Mouse (Mus musculus): ENCODE measurements around the gene Glrx. TPM values are rescaled to one million over a fixed set of nuclear protein-coding genes. Genes with fewer than 3 reads are reported as not detected.
"Not testable (repeated sequence)": the region's sequence is repeated elsewhere in the genome, so short reads cannot be mapped to it uniquely, and the experiment has no call there.

Glrx gene
- total and polyA plus RNA-seq, 3 experiments = 9.2 to 20.2 TPM; not detected in 1

GRCm38 (mm10) chr13:75819898-75820297 lies 19.8 kb upstream of the Glrx start:
- H3K4me3 ChIP-seq (ENCODE audit: control insufficient read depth in 1 of 2, insufficient read depth in 1 of 2, low read depth in 2 of 2, low read length in 2 of 2) = no peak overlapping the region
- no peak overlapping the region for H3K27ac ChIP-seq (ENCODE audit: control insufficient read depth, low read depth, low read length)
- peaks cover 3 to 10% of the 10 kb centered on the region in 2 experiments; a peak in 3 of 4 replicates for H3K4me1 ChIP-seq (ENCODE audit: control insufficient read depth in 1 of 2, insufficient read depth in 2 of 2, low read length in 2 of 2)
- no peaks in the 10 kb centered on the region for H3K27me3 ChIP-seq (ENCODE audit: control insufficient read depth in 1 of 2, insufficient read depth in 2 of 2, low read length in 2 of 2)
- peaks cover 0 to 10% of the 10 kb centered on the region in 2 experiments; a peak in 2 of 4 replicates for H3K36me3 ChIP-seq (ENCODE audit: control insufficient read depth in 1 of 2, insufficient read depth in 2 of 2, low read length in 2 of 2)
- no peak for TF ChIP-seq JUND (IDR thresholded peaks at IDR 0.05; ENCODE audit: low read depth, low read length)
- 0 out of 4 replicates have a peak, but pooled peaks of 1 of the 2 experiments have one; percentile 14 for TF ChIP-seq EP300 (IDR thresholded peaks at IDR 0.05; ENCODE audit: low read depth in 1 of 2, low read length in 2 of 2)
- H3K9ac ChIP-seq (ENCODE audit: control insufficient read depth, low read depth, low read length, poor library complexity, severe bottlenecking) = no peak overlapping the region
- peak; percentile 31 for DNase-seq (ENCODE audit: low read depth, low spot score)
- H3K79me2 ChIP-seq (ENCODE audit: control insufficient read depth, insufficient read depth, low read length, poor library complexity) = no peaks in the 10 kb centered on the region
- no peaks in the 10 kb centered on the region for H3K9me3 ChIP-seq (replicated peaks; ENCODE audit: insufficient read depth, low read length)

GRCm38 (mm10) chr13:75822366-75822765 lies 17.3 kb upstream of the Glrx start:
- not testable (repeated sequence) for H3K79me2 ChIP-seq (ENCODE audit: control insufficient read depth, insufficient read depth, low read length, poor library complexity); H3K36me3 ChIP-seq (ENCODE audit: control insufficient read depth in 1 of 2, insufficient read depth in 2 of 2, low read length in 2 of 2); H3K9me3 ChIP-seq (replicated peaks; ENCODE audit: insufficient read depth, low read length); H3K4me1 ChIP-seq (ENCODE audit: control insufficient read depth in 1 of 2, insufficient read depth in 2 of 2, low read length in 2 of 2); H3K27ac ChIP-seq (ENCODE audit: control insufficient read depth, low read depth, low read length); H3K9ac ChIP-seq (ENCODE audit: control insufficient read depth, low read depth, low read length, poor library complexity, severe bottlenecking); H3K27me3 ChIP-seq (ENCODE audit: control insufficient read depth in 1 of 2, insufficient read depth in 2 of 2, low read length in 2 of 2); H3K4me3 ChIP-seq (ENCODE audit: control insufficient read depth in 1 of 2, insufficient read depth in 1 of 2, low read depth in 2 of 2, low read length in 2 of 2)
- peak; percentile 21 for DNase-seq (ENCODE audit: low read depth, low spot score)

- H3K27me3 ChIP-seq (ENCODE audit: control insufficient read depth in 1 of 2, insufficient read depth in 2 of 2, low read length in 2 of 2) = no peaks in the 10 kb centered on the region
- no peak overlapping the region for H3K27ac ChIP-seq (ENCODE audit: control insufficient read depth, low read depth, low read length)
- TF ChIP-seq EP300 (IDR thresholded peaks at IDR 0.05; ENCODE audit: low read depth in 1 of 2, low read length in 2 of 2) (no peak), POLR2AphosphoS2 (IDR thresholded peaks at IDR 0.05; ENCODE audit: low read length) (no peak), CHD2 (IDR thresholded peaks at IDR 0.05; ENCODE audit: low read length) (no peak), ZNF384 (IDR thresholded peaks at IDR 0.05; ENCODE audit: low read depth, low read length) (no peak), MXI1 (IDR thresholded peaks at IDR 0.05; ENCODE audit: low read depth, low read length) (no peak), NRF1 (IDR thresholded peaks at IDR 0.05; ENCODE audit: insufficient read depth, low read depth, low read length, poor library complexity, severe bottlenecking) (no peak), ZKSCAN1 (IDR thresholded peaks at IDR 0.05; ENCODE audit: low read depth, low read length) (no peak), USF1 (IDR thresholded peaks at IDR 0.05; ENCODE audit: low read depth, low read length) (no peak), MAX (IDR thresholded peaks at IDR 0.05; ENCODE audit: low read length) (no peak), KAT2A (conservative IDR thresholded peaks at IDR 0.05; ENCODE audit: low read depth, low read length) (no peak), UBTF (IDR thresholded peaks at IDR 0.05; ENCODE audit: borderline replicate concordance, insufficient read depth, low read depth, low read length) (no peak), MYC (IDR thresholded peaks at IDR 0.05; ENCODE audit: low read depth, low read length) (no peak), USF2 (IDR thresholded peaks at IDR 0.05; ENCODE audit: borderline replicate concordance in 1 of 2, insufficient read depth in 1 of 2, low read depth in 1 of 2, low read length in 2 of 2) (no peak), MYB (IDR thresholded peaks at IDR 0.05; ENCODE audit: low read depth, low read length) (no peak), GABPA (IDR thresholded peaks at IDR 0.05; ENCODE audit: low read depth, low read length) (no peak), ZC3H11A (IDR thresholded peaks at IDR 0.05; ENCODE audit: low read depth, low read length) (no peak), ELF1 (IDR thresholded peaks at IDR 0.05; ENCODE audit: low read depth, low read length) (no peak), RCOR1 (IDR thresholded peaks at IDR 0.05; ENCODE audit: low read depth, low read length) (no peak), ZMIZ1 (IDR thresholded peaks at IDR 0.05; ENCODE audit: low read depth, low read length) (no peak)
- no peaks in the 10 kb centered on the region; a peak in 1 of 4 replicates for H3K36me3 ChIP-seq (ENCODE audit: control insufficient read depth in 1 of 2, insufficient read depth in 2 of 2, low read length in 2 of 2)
- H3K4me3 ChIP-seq (ENCODE audit: control insufficient read depth in 1 of 2, insufficient read depth in 1 of 2, low read depth in 2 of 2, low read length in 2 of 2) = no peak overlapping the region
- DNase-seq (ENCODE audit: low read depth, low spot score) = peak; percentile 71
- peaks cover 0 to 5% of the 10 kb centered on the region in 2 experiments; a peak in 3 of 4 replicates for H3K4me1 ChIP-seq (ENCODE audit: control insufficient read depth in 1 of 2, insufficient read depth in 2 of 2, low read length in 2 of 2)
- H3K79me2 ChIP-seq (ENCODE audit: control insufficient read depth, insufficient read depth, low read length, poor library complexity) = no peaks in the 10 kb centered on the region
- H3K9me3 ChIP-seq (replicated peaks; ENCODE audit: insufficient read depth, low read length) = no peaks in the 10 kb centered on the region
- H3K9ac ChIP-seq (ENCODE audit: control insufficient read depth, low read depth, low read length, poor library complexity, severe bottlenecking) = no peak overlapping the region
Measured at GRCm38 (mm10) chr13:75823201-75823600, 16.5 kb upstream of the Glrx start.

All from MEL (cell line).